ENCODE assay signal across 8 mouse cellular contexts in the genomic region with DNA sequence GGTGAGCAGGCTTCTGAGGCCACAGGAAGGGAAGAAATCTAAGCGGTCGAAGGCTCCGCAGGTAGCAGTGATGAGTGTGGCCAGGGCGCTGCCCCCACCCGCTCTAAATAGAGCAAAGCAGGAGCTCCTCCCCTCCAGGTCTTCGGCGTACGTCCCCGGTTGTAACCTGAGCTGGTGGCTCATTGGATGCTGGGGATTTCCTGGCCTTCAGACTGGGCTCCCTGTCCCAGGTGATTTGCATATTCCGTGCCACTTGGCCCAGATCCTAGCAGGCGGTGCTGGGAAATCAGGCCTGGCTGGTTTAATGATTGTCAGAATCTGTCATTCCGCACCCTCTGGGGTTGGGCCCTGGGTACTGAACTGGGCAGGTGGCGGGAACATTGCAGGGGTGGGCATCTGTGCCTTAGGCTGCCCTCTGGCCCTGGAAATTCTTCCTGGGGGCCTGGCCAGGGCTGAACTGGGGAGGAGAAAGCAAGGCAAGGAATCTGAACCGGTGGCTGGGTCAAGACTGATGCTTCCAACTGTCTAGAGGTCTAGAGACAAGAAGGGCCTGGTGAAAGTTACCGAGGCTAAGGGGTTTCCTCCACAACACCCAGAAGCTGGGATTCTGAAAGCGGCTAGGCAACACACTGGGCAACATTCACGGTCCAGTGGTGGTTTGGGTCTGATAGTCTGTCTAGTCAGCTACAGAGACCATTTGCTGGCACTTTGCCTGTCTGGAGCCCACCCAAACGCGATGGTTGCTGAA. TPM values are rescaled to one million over a fixed set of nuclear protein-coding genes. Genes with fewer than 3 reads are reported as not detected.
DNase-seq lines count a peak whose midpoint lies in the region; ATAC-seq and TF ChIP-seq lines count a peak whose summit lies in the region.

A gene (minus strand): TSS at position 189 of the 748 bp plus-strand sequence.

- no peak for TF ChIP-seq CTCF in kidney, postnatal 0 days (IDR thresholded peaks at IDR 0.05; ENCODE audit: low read depth)
- TF ChIP-seq CTCF in testis, adult 2 months (IDR thresholded peaks at IDR 0.05; ENCODE audit: control insufficient read depth, insufficient read depth, insufficient replicate concordance, low read depth, low read length), result no peak

- peaks cover 46% of the 10 kb centered on the region for H3K27me3 ChIP-seq in heart, embryonic 10.5 days (ENCODE audit: insufficient read depth, poor library complexity, severe bottlenecking)
- no peaks in the 10 kb centered on the region for H3K27me3 ChIP-seq in kidney, postnatal 0 days (ENCODE audit: insufficient read depth, low read length)
- H3K27me3 ChIP-seq in testis, adult 2 months (ENCODE audit: control insufficient read depth, insufficient read depth, low read length), result no peaks in the 10 kb centered on the region

- 5% methylated on average over 19 of the region's 19 CpGs for WGBS in heart, embryonic 10.5 days
- WGBS in kidney, postnatal 0 days, result 9% methylated on average over 19 of the region's 19 CpGs

- DNase-seq in R1 (ENCODE audit: low read depth, low spot score), result peak; percentile 90
- DNase-seq in cerebellum, adult 18-20 months, result peak; percentile 64 to 74
- DNase-seq in heart, embryonic 10.5 days (ENCODE audit: low spot score), result no peak
- DNase-seq in kidney, postnatal 0 days (ENCODE audit: low spot score), result peak; percentile 80
- DNase-seq in lung, postnatal 25 days (ENCODE audit: low spot score), result peak; percentile 93
- no peak for DNase-seq in frontal cortex, postnatal 36 days (ENCODE audit: low spot score in 2 of 2)
- DNase-seq in left cerebral cortex, postnatal 14 days (ENCODE audit: low spot score in 2 of 2), result no peak

- peak; percentile 93 for ATAC-seq in kidney, postnatal 0 days (replicated peaks; ENCODE audit: low FRiP score, low read depth)

- H3K4me1 ChIP-seq in heart, embryonic 10.5 days, result peaks cover 26% of the 10 kb centered on the region
- peaks cover 6% of the 10 kb centered on the region; the same call in 1 of the 2 replicates for H3K4me1 ChIP-seq in kidney, postnatal 0 days (replicated peaks; ENCODE audit: insufficient read depth, low read length)
- H3K4me1 ChIP-seq in testis, adult 2 months (ENCODE audit: control insufficient read depth, insufficient read depth, low read length), result peaks cover 10% of the 10 kb centered on the region

- H3K9me3 ChIP-seq in heart, embryonic 10.5 days, result no peaks in the 10 kb centered on the region
- no peaks in the 10 kb centered on the region for H3K9me3 ChIP-seq in kidney, postnatal 0 days (replicated peaks; ENCODE audit: low read length)

- TF ChIP-seq POLR2A in testis, adult 2 months (IDR thresholded peaks at IDR 0.05; ENCODE audit: control insufficient read depth, low read depth, low read length), result no peak

- peak within 1 kb of the TSS; percentile 50 for H3K9ac ChIP-seq in kidney, postnatal 0 days (ENCODE audit: low read depth, low read length)

- H3K27ac ChIP-seq in heart, embryonic 10.5 days, result peak within 1 kb of the TSS; percentile 74
- H3K27ac ChIP-seq in kidney, postnatal 0 days, result peak within 1 kb of the TSS; percentile 94
- H3K27ac ChIP-seq in testis, adult 2 months (ENCODE audit: control insufficient read depth, insufficient read depth, low read depth, low read length), result no peak within 1 kb of the TSS

- H3K4me3 ChIP-seq in heart, embryonic 10.5 days, result peak within 1 kb of the TSS; percentile 51
- H3K4me3 ChIP-seq in kidney, postnatal 0 days (replicated peaks; ENCODE audit: low read depth, low read length), result peak within 1 kb of the TSS; percentile 23
- peak within 1 kb of the TSS; percentile 44 for H3K4me3 ChIP-seq in testis, adult 2 months (ENCODE audit: control insufficient read depth, low read depth, low read length)

- peak within 1 kb of the TSS; percentile 63 for H3K4me2 ChIP-seq in kidney, postnatal 0 days (ENCODE audit: low read length)

- peaks cover 19% of the 10 kb centered on the region for H3K36me3 ChIP-seq in heart, embryonic 10.5 days
- peaks cover 9% of the 10 kb centered on the region; the same call in 1 of the 2 replicates for H3K36me3 ChIP-seq in kidney, postnatal 0 days (ENCODE audit: insufficient read depth, low read length)
- no peaks in the 10 kb centered on the region for H3K36me3 ChIP-seq in testis, adult 2 months (ENCODE audit: control insufficient read depth, insufficient read depth, low read length)

- intact Hi-C loops in left cerebral cortex, postnatal 14 days (cut with DNase I), result loop anchor here (1.0 to 5.0 kb wide), 2 partner anchors 86 to 109 kb away; no protein-coding TSS in a partner anchor

RNA-seq across cellular contexts. Expression of the gene that starts here (rescaled TPM):
- 1.2 and 2.8 TPM in 2 replicates for polyA plus RNA-seq in heart, embryonic 10.5 days (2016; fragmentation: Nextera tagmentation; extraction: Ambion mirVana)
- polyA plus RNA-seq in kidney, postnatal 0 days (2015; fragmentation: Nextera tagmentation; extraction: Ambion mirVana), result 36.1 and 39.2 TPM in 2 replicates
- 1.8 TPM in 1 of 2 replicates, not detected in the other for polyA plus RNA-seq in testis, adult 2 months (2012; rRNA removed)
- total RNA-seq in left cerebral cortex, postnatal 14 days (2021), result not detected

Comparison
In these comparisons a context has a peak if more than half of its experiments do, and no peak if none do; other contexts are left out.
1. DNase-seq: peak in R1 (single experiment), cerebellum, adult 18-20 months (2 of 2), kidney, postnatal 0 days (single experiment) and lung, postnatal 25 days (single experiment); none in heart, embryonic 10.5 days (single experiment), frontal cortex, postnatal 36 days (0 of 2) and left cerebral cortex, postnatal 14 days (0 of 2).
2. Peak in every context shown above with its lines, with median percentiles within 50 percentile points of each other: H3K4me3 ChIP-seq.